Mouse (Mus musculus) G1E (cell line): Measurements from ENCODE around the gene Tbx1. TPM values are rescaled to one million over a fixed set of nuclear protein-coding genes. Genes with fewer than 3 reads are reported as not detected.

ENCODE experiments used
- ATAC-seq: 2 replicates; pipeline ENCODE4 v1.8.0; 2016; ENCODE audit warnings: mild to moderate bottlenecking; ENCODE audit not compliant: insufficient number of reproducible peaks, poor library complexity, low FRiP score, severe bottlenecking; ENCODE audit errors: extremely low read depth
- DNase-seq: peaks from one replicate; pipeline ENCODE4 v3.0.0; 2012; ENCODE audit warnings: low spot score
- H3K27me3 ChIP-seq: 2 replicates; pipeline ENCODE4 v1.6.1; 2012; ENCODE audit warnings: mild to moderate bottlenecking, low read length, inconsistent platforms; ENCODE audit not compliant: insufficient read depth
- H3K36me3 ChIP-seq: replicated peaks from 2 replicates; pipeline ENCODE3; 2012; ENCODE audit warnings: mild to moderate bottlenecking, inconsistent platforms
- H3K4me1 ChIP-seq: 2 replicates; pipeline ENCODE4 v1.6.1; 2012; ENCODE audit warnings: low read depth, low read length, inconsistent platforms, mixed read lengths; ENCODE audit not compliant: insufficient read depth
- H3K4me3 ChIP-seq: 2 replicates; pipeline ENCODE4 v1.5.1; 2012; ENCODE audit warnings: low read depth, mild to moderate bottlenecking, inconsistent platforms, low read length, moderate library complexity, mixed read lengths
- H3K9me3 ChIP-seq: replicated peaks from 2 replicates; pipeline ENCODE4 v1.6.1; 2012; ENCODE audit warnings: inconsistent platforms
- CTCF ChIP-seq: IDR thresholded peaks from 2 replicates; pipeline ENCODE4 v1.5.1; 2012; ENCODE audit warnings: low read depth, low read length, inconsistent platforms, mixed read lengths
- GATA1 ChIP-seq: IDR thresholded peaks from 2 replicates; pipeline ENCODE4 v1.6.1; 2012; ENCODE audit warnings: borderline replicate concordance, low read length, inconsistent platforms, mixed read lengths
- GATA2 ChIP-seq: IDR thresholded peaks from 2 replicates; pipeline ENCODE4 v1.6.1; 2012; ENCODE audit warnings: low read depth, low read length, inconsistent platforms, borderline replicate concordance
- POLR2AphosphoS5 ChIP-seq: IDR thresholded peaks from 2 replicates; pipeline ENCODE4 v1.6.1; 2012; ENCODE audit warnings: low read depth, low read length, inconsistent platforms; ENCODE audit not compliant: insufficient replicate concordance
- TAL1 ChIP-seq: conservative IDR thresholded peaks from 2 replicates; pipeline ENCODE4 v1.6.1; 2012; ENCODE audit warnings: low read depth, low read length, inconsistent platforms, mixed read lengths
- polyA plus RNA-seq: library from polyadenylated mRNA; stranded (reverse); fragments of >175 nt; gene quantifications from 2 replicates; pipeline ENCODE4 v1.2.3, GENCODE M21; 2012
- total RNA-seq, 2 experiments: library from RNA; stranded (forward) in 1 of 2; stranded (reverse) in 1 of 2; fragments of 200-1000 nt in 1 of 2; fragments of >200 nt in 1 of 2; fragmentation: Nextera tagmentation in 1 of 2; gene quantifications; 2 replicates each; pipeline ENCODE4 v1.2.3; 2014 to 2017

Gene Tbx1
- total and polyA plus RNA-seq, 3 experiments, result 0.11 TPM; not detected in 2

DNA sequence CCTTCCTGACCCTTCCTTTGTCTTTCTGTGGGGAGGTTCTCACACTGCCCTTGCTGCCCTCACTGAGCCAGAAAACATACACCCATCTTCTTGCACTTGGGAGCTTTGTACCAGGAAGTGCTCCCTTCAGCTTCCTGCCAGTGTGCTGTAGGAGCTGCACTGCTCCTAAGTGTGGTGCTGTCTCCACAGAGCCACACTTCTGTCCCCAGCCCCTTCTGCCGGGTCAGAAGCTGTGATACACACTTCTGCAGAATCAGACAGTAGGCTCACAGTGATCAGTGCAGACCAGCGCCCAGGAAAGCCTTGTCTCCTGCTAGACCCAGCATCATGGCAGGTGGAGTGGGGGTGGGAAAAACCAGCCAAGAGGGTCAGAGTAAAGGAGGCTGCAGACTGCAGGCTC lies 42.3 kb upstream of the Tbx1 start:
- no peak overlapping the region for H3K4me3 ChIP-seq
- DNase-seq (no peak), ATAC-seq (no peak)
- no peaks in the 10 kb centered on the region for H3K4me1 ChIP-seq
- TF ChIP-seq GATA2, result no peak
- TF ChIP-seq GATA1, result no peak
- no peak for TF ChIP-seq CTCF
- no peak for TF ChIP-seq TAL1
- no peak for TF ChIP-seq POLR2AphosphoS5
- H3K27me3 ChIP-seq, result peaks cover 38% of the 10 kb centered on the region
- H3K36me3 ChIP-seq, result no peaks in the 10 kb centered on the region
- H3K9me3 ChIP-seq, result peaks cover 4% of the 10 kb centered on the region

DNA sequence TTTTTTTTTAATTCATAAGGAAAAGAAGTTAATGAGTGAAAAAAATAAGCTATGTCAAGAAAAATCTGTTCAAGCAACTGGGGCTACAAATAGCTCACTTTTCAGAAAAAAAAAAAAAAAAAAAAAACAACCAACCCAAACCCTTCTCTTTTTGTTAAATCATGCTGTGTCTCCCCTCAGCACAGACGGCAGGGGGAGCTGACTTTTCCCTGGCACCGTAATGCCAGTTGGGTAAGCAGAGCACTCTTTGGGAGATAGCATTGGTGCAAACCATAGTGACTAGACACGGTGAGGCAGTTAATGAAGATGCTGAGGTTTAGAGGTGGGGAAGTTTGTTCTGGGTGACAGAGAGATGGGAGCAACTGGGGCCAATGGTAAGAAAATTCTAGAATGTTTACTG lies 41.6 kb upstream of the Tbx1 start:
- no peak for DNase-seq
- Histone ChIP-seq H3K4me3 (no peak overlapping the region), H3K9me3 (peaks cover 4% of the 10 kb centered on the region), H3K27me3 (peaks cover 41% of the 10 kb centered on the region), H3K36me3 (no peaks in the 10 kb centered on the region), H3K4me1 (no peaks in the 10 kb centered on the region)
- no peak for ATAC-seq
- TF ChIP-seq POLR2AphosphoS5 (no peak), GATA1 (no peak)

DNA sequence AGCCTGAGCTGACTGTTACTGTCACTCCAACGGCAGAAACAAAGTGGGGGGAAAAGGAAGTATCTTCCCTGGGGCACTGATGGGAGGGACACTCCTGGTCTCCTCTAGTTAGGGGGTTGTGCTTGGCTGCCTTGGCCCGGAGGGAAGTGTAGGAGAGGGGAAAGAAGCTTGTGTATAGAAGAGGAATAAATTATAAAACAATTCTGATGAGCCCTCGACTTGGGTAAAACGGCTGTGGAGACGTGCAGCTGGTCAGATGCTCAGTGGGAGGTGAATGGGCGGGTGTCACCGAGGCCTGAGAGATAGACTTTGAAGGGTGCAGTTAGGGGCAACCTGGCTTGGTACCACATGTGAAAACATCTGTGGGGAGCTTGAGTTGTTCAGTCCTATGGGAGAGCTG lies 40.7 kb upstream of the Tbx1 start:
- H3K9me3 ChIP-seq, result peaks cover 12% of the 10 kb centered on the region
- TF ChIP-seq GATA2 (no peak), TAL1 (no peak), POLR2AphosphoS5 (no peak), GATA1 (no peak), CTCF (no peak)
- DNase-seq, result no peak
- ATAC-seq, result no peak
- no peaks in the 10 kb centered on the region for H3K4me1 ChIP-seq
- no peaks in the 10 kb centered on the region for H3K36me3 ChIP-seq
- H3K27me3 ChIP-seq, result peaks cover 41% of the 10 kb centered on the region
- no peak overlapping the region for H3K4me3 ChIP-seq

DNA sequence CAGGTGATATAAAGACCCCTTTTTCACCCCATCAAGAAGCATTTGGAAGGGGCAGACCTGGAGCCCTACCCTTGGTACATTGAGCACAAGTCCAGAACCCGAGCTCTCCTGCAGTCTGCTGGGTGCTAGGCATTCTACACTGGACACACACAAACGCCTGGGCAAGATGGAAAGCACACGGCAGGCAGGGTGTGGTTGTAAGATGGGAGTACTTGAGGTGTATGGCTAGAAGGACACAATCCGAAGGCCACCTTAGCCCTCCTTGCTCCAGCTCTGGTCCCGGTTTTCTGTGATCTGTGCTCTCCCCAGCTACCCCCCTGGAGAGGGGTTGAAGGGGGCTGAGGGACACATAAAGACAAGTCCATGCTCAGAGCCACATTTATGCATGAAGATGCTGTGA lies 39.8 kb upstream of the Tbx1 start:
- no peak overlapping the region for H3K4me3 ChIP-seq

DNA sequence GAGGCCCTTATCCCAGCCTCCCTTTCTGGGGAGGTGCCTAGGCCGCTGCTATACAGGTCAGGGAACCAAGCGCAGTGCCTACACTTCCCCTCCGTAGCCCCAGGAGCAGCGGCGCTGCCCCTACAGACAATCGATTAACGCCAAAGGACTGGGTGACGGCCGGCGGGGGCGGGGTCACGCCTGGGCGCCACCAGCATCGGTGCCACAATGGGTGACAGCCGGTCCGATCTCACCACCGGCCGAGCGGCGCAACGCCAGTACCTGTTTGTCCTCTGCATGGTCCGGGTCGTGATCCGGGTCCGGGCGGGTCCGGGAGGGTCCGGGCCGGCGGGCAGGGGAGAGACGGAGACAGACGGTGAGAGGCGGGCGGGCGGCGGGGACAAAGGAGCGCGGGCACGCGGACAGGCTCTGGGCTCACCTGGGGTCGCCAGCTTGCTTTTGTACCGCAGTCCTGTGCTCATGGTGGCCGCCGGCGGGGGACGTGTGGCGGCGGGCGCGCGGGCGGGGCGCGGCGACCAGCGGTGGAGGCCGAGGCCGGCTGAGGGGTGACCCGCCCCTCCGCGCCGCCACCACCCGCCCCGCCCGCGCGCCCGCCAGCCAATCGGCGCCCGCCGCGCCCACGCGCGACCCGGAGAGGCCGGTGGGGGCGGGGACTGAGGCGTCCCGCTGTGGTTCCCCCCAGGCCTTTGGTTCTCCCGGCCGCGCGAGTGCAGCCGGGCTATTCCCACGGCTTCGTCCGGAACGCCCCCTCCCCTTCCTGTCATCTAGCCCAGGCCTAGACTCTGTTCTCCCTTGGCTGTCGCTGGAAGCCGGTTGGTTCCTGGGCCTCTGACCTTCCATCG lies 39.1 kb upstream of the Tbx1 start, which contains the start of gene Sept5:
Gene Sept5 (minus strand): TSS at position 565 of the 842 bp plus-strand sequence.
- TF ChIP-seq GATA2 (no peak), TAL1 (no peak), POLR2AphosphoS5 (no peak), GATA1 (no peak), CTCF (no peak)
- DNase-seq (no peak), ATAC-seq (no peak)
- Histone ChIP-seq H3K36me3 (no peaks in the 10 kb centered on the region), H3K4me1 (no peaks in the 10 kb centered on the region), H3K4me3 (peak within 1 kb of the TSS; percentile 16; the same call in 1 of the 2 replicates), H3K9me3 (peaks cover 23% of the 10 kb centered on the region), H3K27me3 (peaks cover 37% of the 10 kb centered on the region)

More for the DNA sequence above, 39.8 kb upstream of the Tbx1 start:
- peaks cover 41% of the 10 kb centered on the region for H3K27me3 ChIP-seq
- no peaks in the 10 kb centered on the region for H3K4me1 ChIP-seq
- no peak for ATAC-seq
- peaks cover 20% of the 10 kb centered on the region for H3K9me3 ChIP-seq
- TF ChIP-seq GATA1 (no peak), POLR2AphosphoS5 (no peak), TAL1 (no peak), CTCF (no peak), GATA2 (no peak)
- H3K36me3 ChIP-seq, result no peaks in the 10 kb centered on the region
- no peak for DNase-seq

DNA sequence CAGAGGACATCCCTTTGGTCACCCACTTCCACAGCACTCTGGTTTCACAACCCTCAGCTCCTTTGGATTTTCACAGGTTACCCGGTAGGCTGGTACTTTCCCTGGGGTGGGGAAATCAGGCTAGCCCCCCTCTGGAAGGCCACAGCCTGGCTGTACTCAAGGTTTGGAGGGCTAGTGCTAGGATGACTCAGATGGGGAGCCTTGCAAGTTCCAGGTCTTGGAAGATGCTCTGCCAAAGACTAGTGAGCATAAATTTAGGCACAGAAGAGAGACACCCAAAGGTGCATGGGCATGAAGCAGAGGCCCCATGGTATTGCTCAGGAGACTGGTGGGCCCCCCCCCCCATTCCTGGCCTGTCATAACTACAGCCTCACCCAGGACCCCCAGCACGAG lies 38.5 kb upstream of the Tbx1 start:
- TF ChIP-seq GATA1 (no peak), CTCF (no peak), TAL1 (no peak), GATA2 (no peak), POLR2AphosphoS5 (no peak)
- ATAC-seq, result no peak
- H3K4me1 ChIP-seq, result no peaks in the 10 kb centered on the region
- H3K9me3 ChIP-seq, result peaks cover 26% of the 10 kb centered on the region
- H3K4me3 ChIP-seq, result no peak overlapping the region
- H3K36me3 ChIP-seq, result no peaks in the 10 kb centered on the region
- no peak for DNase-seq
- H3K27me3 ChIP-seq, result peaks cover 37% of the 10 kb centered on the region
